Mouse (Mus musculus) embryo, embryonic 9.5 days (tissue): ENCODE measurements around the gene C530008M17Rik.

ENCODE experiments used
- DNase-seq: peaks from one replicate; pipeline ENCODE4 v3.0.0-alpha.2; 2017; ENCODE audit errors: extremely low spot score

Gene C530008M17Rik

DNA sequence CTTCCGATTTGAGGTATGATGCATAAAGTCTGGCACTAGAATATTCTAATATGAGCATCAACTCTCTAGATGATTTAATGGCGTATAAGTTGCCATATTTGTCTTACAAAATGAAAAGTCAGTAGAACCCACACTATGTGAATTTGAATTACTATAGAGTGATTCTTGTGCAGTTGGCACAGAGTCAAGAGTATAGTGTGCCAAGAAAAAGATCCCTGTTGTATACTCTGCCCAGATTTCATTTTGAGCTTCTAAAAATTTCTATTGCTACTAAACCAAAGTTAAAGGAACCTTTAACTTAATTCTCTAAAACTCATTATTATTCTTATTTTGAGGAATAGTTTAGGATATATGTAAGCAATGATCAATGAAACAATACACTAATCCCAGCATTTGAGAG, at the start of gene C530008M17Rik:
C530008M17Rik (plus strand) TSS at position 301 of the 400 bp plus-strand sequence.
- no peak for DNase-seq

DNA sequence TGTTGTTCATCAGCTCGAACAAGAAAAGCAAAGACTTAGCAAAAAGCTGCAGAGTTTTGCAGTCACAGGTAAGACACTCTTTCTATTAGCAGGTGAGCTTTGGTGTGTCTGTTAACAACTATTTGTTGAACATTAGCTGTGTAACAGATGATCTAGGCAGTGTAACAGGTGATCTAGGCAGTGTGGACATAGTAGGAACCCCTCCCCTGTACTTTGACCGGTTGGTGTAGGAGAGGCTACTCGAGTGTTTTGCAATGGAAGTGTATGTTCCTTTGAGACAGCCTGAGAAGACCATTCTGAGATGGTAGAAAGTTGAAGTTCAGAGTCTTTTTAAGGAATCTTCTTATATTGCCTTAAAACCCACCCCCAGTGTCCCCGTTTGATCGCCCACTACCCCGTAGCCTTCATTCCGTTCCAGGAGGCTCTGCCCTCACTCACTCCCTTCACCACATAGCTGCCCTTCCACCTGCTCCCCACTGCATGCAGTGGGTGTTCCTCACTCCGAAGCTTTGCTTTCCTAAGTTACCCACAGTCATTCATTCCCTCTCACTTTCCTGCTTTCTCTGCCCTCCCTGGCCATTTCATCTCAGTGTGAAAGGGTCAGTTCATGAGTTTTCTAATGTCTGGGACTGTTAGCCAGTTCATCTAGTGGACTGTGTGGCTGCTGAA, 46.5 kb upstream of the C530008M17Rik start:
- DNase-seq, result no peak

DNA sequence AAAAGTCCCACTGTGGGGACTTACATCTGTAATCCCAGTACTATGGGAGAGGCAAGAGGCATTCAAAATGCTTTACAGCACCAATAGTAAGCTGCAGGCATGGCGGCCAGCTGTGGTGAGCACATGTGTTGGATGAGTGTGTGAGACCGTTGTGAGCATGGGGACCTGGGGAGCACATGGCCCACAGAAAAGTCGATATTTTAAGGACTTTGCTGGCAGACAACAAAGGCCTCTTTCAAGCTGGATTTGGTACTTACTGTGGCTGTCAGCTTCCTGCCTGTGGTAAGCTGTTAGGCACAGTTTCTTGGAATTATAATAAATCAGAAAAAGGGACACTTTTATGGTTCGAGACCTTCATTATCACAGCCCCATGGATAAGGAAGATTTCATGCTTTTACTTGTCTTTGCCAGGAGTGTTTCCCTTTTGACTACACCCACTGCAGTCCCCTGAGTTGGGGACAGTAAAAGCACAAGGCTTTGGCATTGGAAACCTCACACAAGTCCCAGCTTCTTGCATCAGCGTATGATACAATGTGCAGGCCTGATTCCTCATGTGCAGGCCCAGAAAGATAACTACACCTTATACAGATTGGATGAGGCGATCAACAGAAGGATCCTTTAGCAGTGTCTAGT, 43.3 kb upstream of the C530008M17Rik start:
- DNase-seq, result no peak

DNA sequence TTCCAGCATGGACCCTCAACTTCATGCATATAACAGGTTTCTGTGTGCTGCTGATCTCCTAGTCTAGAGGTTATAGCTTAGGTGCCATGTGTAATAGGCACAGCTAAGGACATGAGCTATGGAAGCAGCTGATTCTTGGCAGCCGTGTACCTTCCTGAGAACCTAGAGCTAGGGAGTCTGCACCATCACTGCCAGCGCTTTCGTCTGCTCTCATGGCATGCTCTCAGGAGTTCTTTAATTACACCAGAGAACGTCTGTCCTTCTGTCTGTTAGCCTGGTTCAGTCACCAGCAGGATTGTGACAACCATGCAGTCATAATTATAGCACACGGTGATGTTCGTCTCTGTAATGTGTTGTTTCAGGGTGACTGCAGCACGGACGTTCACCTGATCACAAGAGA, 41.0 kb upstream of the C530008M17Rik start:
- DNase-seq, result no peak

DNA sequence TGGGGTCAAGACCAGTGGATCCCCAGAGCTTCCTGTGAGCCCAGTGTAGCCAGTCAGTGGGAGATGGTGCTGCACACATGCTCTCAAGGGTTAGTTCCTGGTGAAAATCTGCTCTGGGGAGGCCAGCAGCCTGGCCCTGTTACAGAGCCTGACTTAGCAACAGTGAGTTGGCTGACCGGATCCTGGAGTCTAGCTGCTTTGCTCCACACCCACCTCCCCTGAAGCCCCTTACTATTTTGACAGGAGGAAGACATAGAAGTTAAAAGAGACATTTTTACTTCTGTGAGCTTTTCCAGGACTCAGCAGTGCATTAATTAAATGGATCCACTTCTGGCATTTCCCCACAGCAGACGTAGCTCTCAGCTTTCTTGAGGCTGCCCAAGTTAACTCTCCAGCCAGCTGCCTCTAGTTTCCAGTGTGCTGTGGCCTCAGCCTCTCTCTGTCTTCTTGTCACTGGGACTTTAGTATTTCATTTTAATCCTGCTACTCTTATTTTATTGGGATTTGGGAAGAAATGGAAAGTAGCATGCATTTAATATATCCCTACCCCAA, 40.0 kb upstream of the C530008M17Rik start:
- no peak for DNase-seq

DNA sequence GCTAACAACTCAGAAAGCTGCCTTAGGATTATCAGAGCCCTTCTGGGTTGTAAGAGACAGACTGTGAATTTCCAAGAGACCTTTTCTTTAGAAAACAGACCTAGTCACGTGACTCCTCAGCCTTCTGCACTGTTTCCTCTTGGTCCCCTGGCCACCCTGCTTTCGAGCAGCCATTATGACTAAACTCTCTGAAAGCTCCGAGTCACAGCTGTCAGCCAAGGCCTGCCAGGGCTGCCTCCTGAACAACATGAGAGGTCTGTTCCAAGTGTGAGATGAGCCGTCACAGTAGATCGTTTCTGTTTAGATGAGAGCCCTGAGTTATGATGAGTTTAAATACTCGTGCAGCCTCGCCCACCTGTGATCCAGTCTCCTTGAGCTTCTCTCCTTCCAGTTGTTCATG, 37.6 kb upstream of the C530008M17Rik start:
- DNase-seq, result no peak

DNA sequence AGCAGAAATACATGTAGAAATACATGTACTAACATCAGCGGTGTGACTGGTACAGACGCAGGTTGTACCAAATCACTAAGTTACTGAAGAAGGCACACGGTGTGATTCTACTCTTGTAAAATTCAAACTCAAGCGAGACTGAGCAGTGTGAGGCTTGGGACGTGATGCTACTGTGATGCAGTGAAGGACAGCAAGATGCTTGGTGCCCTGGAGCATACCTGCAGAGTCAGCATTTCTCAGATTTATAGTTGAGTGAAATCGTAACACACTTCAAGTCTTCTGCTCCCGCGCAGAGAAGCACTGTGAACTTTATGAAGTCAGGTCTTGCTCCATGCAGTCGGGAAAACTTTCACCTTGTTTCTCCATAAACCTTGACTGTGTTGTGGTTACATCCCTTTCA, 32.6 kb upstream of the C530008M17Rik start:
- no peak for DNase-seq

DNA sequence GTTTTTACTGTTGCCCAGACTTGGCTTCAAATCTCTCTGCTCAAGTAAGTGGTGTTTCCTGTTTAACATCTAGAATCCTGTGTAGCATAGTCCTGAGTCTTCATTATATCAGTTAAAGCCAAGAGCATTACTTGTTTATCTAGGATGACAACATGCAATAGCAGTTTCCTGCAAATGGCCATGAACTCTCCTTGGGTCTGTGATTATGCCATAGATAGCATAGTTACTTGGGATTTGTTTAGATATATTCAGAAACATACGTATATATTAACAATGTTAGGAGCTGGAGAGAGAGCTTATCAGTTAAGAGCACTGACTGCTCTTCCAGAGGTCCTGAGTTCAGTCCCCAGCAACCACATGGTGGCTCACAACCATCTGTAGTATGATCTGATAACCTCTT, 28.5 kb upstream of the C530008M17Rik start:
- DNase-seq, result no peak

DNA sequence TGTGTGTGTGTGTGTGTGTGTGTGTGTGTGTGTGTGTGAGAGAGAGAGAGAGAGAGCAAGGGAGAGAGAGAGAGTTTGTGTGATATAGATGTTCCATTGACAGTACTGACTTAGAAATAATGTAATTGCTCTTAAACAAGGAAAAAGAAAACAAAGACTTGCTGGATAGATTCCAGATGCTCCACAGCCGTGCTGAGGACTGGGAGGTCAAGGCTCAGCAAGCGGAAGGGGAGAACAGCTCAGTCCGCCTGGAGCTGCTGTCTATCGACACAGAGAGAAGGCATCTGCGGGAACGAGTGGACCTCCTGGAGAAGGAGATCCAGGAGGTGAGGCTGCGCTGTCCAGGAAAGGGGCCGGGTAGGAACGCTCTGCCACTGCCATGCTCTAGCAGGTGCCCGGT, 22.3 kb upstream of the C530008M17Rik start:
- DNase-seq, result no peak

DNA sequence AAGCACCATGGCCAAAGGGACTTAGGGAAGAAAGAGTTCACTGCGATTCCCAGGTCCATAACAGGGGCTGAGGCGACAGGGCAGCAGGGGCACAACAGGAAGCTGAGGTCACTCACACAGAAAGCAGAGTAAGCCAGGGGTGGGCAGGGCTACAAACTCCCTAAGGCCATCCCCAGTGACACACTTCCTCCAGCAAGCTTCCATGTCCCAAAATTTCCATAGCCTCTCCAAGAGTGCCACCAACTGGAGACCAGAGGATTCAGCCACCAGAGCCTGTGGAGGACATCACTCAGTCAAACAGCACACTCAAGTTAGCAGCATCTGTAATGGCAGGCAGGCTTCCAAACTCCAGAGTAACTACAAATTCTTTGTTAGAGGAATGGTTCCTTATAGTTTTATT, 20.7 kb upstream of the C530008M17Rik start:
- no peak for DNase-seq

DNA sequence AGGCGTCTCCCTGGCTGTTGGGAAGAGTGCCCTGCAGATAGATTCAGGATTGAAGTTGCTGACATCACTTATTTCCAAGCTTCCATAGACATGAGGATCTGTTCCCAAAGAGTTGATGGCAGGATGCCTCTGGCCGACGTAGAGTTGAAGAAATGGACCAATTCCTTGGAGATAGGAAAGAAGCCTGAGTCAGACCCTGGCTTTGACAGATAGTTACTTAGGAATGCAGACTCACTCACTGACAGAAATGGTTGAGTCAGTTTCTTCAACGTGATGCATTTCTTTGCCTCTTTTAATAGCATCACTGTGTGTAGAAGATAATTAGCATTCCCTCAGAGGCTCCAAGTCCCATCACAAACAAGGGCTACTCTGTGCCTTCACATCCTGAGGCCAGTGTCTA, 14.2 kb upstream of the C530008M17Rik start:
- DNase-seq, result no peak

DNA sequence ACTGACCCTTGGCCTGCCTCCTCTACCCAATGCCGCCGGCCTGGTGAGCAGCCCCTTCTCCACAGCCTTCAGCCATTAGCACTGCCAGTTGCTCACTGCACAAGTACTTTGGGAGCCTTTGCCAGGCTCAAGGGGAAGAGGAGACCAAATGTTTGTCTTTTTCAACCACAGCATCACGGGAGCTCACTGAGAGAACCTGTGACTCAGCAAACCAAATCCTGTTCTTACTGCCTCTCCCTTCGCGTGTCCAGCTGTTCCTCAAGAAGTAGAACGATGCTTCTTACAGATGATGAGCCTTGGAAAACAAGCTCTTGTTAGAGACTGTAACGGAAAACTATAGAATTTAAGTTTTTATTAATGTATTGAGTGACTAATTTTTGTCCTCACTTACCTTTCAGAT, 12.1 kb upstream of the C530008M17Rik start:
- no peak for DNase-seq

DNA sequence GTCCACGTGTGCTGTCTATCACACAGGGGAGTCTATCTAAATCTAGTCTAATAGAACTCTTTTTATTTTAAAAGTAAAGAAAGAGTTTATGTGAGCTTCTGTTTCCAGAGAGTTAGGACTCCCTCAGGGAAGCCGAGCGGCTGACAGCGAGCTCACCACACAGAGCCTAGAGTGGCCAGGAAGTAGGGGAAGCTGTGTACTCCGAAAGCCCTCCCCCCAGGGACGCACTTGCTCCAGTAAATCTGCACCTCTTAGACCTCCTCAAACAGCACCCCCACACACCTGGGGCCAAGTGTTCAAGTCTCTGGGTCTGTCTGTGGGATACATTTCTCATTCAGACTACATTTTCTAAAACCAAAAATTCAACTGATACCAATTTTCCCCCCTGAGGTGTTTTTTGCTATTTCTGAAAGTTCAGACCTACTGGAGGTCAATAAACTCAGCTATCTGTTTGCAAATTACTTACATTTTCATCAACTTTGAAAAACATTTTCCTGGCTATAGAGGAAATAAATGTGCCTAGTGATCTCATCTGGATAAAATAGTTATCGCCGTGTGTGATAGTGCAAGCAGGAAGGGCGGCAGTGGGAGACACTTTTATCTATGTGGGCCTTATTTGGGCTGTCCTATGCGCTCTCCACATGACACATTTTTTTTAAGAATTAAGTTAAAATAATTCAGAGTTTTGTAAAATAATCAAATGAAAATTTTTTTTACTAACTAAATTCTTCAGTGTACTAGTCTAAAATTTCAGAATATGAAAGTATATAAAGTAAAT, 11.0 kb upstream of the C530008M17Rik start:
- DNase-seq, result no peak

DNA sequence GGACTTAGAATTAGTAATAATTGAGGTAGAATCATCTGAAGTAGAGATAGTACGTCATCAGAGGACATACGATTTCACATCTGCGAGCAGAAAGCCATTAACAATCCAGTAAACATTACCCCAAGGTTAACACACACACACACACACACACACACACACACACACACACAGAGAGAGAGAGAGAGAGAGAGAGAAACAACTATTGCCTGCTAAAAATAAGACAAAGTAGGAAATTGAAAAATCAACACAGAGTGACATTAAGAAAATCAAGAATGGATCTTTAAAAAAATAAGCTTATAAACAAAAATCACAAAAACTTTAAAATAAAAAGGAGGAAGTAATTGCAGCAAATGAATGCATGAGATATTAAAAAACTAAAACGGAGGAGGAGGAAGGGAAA, 6.4 kb upstream of the C530008M17Rik start:
- no peak for DNase-seq

DNA sequence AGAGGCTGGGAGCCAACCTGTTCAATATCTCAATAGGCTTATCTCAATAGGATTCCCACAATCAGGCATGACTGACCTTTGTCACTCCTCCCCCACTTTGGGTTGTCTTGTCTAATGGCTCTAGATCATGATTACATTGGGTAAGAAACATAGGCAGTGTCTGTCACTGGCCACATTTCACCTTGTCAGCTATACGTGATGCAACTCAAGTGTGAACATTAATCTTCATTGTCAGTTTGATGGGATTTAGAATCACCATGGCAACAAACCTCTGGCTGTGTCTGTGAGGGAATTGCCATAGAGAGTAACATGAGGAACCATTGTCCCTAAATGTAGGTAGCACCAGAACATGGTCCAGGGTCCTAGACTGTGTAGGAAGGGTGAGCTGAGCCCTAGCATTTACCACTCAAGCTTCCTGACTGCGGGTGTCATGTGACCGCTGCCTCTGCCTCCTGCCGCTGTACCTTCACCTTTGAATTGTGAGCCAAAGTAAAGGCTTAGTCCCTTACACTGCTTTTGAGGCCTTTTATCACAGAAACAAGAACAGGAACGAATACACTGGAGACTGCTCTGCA, 5.1 kb upstream of the C530008M17Rik start:
- DNase-seq, result no peak

DNA sequence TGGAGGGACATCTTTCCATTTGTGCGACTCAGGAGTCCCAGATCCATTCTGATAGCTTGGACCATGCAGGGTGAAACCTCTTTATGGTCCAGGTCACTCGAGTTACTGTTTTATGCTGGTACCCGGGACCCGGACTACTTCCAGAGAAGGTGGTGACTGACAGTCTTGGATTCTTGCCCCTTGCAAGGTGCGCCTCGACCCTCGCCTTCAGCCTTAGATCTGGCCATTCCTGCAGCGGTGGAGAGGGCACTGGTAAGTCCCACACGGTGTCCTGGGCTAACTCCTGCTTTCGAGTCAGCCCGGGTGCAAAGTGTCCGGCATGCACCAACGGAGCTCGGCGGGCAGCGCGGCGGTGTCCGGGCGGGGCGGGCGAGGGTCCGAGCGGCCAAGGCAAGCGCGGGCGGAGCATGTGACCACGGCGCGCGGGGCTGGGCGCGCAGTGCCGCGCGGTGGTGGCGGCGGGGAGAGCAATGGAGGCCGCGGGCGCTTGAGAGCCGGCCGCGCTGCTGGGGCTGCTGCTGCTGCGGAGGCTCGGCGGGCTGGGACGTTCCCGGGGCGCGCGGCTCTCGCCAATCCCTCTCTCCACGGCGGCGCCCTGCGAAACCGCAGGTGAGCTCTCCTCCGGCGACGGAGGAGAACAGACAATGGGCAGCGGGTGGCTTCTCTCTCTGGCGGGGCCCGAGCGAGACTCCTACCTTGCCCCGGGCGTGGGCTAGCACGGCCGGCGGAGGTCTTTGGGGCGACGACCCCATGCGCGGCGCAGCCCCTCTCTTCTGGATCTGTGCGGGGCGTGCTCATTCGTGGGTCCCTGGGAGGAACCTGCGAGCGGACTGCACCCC, 1.2 kb downstream of the C530008M17Rik start:
- DNase-seq, result peak; percentile 86

DNA sequence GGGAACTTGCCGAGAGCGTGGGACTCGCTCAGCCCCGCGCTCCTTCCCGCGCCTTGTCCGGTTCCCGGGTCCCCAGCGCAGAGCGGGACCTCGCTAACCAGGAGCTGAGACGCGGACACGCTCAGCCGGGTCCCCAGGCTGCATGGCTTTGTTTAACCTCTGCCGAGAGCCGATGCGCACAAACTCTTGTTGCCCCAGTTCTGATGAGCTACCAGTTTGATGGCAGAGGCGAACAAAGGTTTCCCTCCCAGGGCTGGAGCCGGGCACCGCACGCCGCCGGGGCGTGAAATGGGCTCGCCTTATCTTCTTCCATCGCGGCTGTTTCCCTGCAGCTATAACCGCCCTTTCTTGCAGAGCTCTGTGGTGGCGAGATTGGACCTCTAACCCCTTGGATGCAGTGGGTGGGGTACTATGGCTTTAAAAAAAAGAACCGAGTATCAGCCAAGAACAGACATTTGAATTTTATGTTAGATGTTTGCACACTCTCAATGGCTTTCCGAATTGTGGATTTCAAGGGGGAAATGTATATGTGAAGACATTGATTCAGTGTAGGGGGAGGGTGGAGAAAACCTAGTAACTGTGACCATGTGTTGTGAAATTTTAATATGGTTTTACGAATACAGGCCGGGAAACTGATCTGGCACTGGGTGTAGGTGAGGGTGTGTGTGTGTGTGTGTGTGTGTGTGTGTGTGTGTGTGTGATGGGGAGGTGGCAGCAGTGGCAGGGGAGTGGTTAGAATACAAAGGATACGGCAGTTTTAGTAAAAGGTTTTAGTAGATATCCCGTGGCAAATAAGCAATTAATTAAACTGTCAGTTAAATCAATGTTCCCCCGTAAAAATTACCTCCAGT, 2.0 kb downstream of the C530008M17Rik start:
- DNase-seq, result peak; percentile 83

DNA sequence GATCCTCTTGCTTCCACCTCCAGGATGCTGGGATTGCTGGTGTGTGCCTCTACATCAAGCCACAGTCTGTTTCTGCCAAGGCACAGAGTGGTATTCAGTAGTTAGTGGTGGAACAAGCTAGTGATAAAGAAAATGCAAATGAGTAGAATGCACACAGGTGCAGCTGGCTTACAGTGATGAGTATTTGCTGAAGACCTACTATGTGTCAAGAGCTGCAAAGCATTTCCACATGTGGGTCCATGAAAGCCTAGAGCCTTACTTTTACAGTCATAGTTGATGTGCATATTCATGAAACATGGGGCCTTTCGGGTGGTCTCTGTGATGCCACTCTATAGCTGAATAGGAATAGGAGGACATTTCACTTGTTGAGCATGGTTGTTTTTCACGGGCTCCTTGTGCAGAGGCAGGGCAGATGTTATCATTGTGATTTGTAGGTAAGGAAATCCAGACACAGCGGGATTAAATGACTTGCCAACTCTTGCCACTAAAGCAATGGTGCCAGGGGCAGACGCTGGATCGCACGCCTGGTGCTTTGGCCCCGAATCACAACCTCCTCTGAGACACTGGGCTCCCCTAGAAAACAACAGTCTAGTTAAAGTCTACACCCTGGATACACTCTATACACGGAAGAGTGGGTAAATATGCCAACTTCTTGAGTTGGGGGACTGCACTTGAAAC, 3.8 kb downstream of the C530008M17Rik start:
- no peak for DNase-seq

DNA sequence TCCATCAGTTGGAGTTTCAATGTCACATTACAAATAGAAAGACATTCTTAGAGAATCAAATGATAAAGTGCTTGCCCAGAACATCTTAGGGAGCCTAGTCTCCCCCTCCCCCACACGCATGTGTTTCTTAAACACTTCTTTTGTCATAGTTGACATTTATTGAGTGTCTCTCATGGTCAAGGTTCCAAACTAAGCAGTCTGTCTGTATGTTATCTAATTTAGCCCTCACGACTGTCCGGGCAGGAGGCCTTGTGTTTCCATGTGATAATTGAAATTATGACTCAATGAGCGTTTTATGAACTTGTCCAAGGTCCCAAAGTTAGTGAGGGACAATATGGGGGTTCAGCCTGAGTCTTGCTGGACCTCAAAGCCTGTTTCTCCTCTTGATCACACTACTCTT, 5.0 kb downstream of the C530008M17Rik start:
- DNase-seq, result no peak

DNA sequence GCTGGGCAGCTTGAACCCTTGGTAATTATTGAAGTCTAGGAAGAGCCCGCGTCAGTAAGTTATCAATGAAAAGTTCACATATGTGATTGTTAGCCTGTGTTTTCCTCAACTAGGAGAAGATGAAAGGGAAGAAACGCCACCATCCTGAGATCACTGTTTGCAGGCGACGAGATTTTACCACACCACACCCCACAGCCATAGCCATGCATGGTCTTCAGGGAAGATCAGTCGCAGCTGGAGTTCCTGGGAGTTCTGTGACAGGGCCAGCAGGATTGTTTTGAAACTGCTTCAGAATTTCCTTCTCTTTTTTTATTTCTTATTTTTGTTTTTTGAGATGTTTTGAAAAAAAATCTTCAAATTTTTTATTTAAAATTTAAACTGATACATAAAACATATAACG, 8.6 kb downstream of the C530008M17Rik start:
- no peak for DNase-seq
